Mouse (Mus musculus) bone marrow, adult 2 months (tissue): Measurements from ENCODE around the gene Six1.

Experiments used
- CTCF ChIP-seq: fragments of 200-500 bp; IDR thresholded peaks from 2 replicates; pipeline ENCODE4 v1.5.1; 2011; ENCODE audit warnings: low read length, control low read depth; ENCODE audit not compliant: control insufficient read depth, insufficient read depth
- POLR2A ChIP-seq: fragments of 200-500 bp; IDR thresholded peaks from 2 replicates; pipeline ENCODE4 v1.6.1; 2011; ENCODE audit warnings: low read depth, mild to moderate bottlenecking, control low read depth, low read length, borderline replicate concordance; ENCODE audit not compliant: control insufficient read depth

DNA sequence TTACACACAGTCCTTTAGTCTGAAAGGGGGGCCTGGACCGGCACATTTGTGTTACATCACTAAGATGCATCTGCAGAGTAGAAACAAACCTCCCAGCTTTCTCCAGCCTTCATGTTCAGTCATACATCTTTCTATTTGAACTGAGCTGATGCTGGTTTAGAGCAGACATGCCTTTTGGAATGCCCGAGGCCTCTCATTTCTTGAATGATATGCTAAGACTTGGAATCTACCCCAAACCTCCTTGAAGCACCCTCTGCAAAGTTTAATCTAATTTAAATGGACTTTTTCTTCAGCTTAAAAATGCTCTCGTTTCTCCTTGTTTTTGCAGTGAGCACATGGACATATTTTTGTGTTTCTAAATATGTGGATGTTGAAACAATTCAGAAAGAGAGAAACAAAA, 21.0 kb downstream of the Six1 start:
- no peak for TF ChIP-seq CTCF
- TF ChIP-seq POLR2A: no peak
